Mouse (Mus musculus) kidney, postnatal 10 days (tissue): ENCODE data around the gene Ddx46.

ENCODE experiments used
- DNase-seq: peaks from one replicate; pipeline ENCODE4 v3.0.0; 2021; ENCODE audit warnings: mixed read lengths

Ddx46 gene

GRCm38 (mm10) chr13:55727120-55727838 is 92.5 kb downstream of the Ddx46 start, which contains the start of gene Pcbd2:
Gene Pcbd2 (plus strand): TSS chr13:55727368.
- DNase-seq = peak; percentile 93

DNA sequence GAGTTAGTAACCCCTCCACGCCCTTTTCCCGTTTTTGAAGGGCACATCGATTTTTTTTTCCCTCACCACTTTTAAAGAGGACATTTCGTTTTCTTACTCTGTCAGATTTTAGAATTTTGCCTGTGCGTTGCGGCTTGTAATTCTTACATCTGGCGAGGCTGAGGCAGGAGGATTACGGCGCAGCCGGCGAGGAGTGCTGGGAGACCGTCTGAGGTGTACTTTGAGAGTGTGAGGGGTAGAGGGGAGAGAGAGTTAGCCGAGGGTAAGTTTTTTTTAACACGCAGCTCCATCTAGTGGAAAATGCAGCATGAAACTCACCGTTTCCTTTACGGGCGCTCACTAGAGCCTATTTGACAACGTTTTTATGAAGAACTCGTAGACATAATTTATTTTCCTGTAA is 93.0 kb downstream of the Ddx46 start:
- peak; percentile 75 for DNase-seq

DNA sequence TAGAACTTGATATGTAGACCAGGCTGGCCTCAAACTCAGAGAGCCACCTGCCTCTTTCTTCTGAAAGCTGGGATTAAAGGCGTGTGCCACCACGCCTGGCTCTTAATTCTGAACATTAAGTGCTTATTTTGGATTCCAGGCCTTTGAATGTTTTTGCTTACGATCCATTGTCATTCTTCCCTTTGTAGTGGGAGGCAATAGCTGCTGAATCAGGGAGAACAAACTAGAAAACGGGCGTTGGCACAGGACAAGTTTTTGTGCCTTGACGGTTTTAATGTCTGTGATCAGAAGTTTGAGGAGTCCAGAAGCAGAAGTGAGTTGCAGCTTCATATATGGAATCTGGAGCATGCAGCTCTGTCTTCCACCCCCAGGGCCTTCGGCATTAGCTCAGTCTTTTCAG is 95.9 kb downstream of the Ddx46 start:
- no peak for DNase-seq
